Mouse (Mus musculus): ENCODE results near the gene Rgs3. TPM values are rescaled to one million over a fixed set of nuclear protein-coding genes. Genes with fewer than 3 reads are reported as not detected.

Rgs3 gene
- total and polyA plus RNA-seq, 3 experiments = 28.2 to 39.5 (median 31.5) TPM

DNA sequence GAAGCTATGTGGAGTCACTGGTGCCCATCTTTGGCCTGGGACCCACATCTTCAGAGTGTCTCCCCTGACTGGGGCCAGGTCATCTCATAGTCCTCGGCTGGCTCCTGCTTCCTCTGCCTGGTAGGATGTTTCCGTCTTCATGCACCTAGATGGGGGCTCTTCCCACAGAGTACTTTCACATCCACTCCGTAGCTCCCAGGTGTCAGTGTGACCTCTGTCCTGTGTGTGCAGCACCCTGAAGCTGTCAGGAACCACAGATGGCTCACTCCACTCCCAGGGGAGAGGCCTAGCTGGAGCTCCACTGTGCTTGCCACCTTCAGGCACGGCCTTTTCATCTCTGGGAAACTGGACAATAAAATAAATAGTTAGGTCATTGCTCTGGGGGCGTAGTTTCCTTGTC is 128.5 kb downstream of the Rgs3 start:
- no peak for DNase-seq

DNA sequence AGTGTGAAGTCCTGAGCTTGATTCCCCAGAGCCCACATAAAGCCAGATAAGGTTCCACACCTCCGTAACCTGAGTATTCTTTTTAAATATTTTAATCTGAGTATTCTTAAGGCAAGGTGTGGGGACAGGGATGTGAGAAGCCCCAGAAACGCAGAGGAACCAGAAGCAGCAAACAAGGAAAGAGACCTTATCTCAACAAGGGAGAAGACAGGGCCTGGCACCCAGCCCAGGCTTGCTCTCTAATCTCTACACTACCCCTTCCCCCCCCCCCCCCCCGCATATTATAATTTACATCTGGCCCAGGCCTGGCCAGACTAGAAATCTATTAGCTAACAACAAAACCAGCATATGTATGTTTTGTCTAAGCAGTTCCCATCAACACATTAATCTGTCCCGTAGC is 131.3 kb downstream of the Rgs3 start:
- no peak for DNase-seq

DNA sequence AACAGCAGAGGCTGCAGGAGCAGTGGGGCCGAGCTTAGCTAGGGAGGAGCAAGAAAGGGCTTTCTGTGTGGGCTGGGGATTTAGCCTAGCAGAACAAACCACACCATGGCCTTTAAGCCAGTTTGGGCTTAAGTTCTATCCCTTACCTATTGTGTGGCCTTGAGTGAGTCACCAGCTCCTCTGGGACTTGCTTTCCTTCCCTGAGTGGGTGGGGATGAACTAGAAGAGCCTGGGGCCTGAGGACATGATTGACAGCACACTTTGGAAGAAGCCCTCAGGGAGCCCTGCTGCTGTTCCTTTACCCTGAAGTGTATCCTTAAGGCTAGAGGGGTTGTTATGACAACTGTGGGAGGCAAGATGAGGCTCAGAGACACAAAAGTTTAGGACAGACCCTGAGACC is 132.0 kb downstream of the Rgs3 start:
- peak; percentile 50 for DNase-seq

DNA sequence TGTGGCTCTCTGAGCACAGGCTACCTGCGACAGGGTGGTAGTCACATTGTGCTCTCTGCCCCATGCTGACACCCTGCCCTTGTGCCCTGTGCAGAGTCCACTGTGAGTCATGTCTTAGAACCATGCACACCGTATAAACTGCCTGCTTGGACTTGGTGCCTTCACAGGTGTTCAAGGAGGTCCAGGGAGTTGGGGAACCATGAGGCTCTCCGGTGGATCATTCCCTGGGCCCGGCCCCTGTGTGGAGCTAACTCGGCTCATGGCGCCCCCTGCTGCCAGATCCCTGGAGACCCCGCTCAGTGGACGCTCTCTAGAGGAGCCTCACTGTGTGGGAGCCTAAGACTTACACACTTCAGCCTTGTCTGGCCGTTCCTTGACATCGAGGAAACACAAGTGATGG is 134.2 kb downstream of the Rgs3 start:
- peak; percentile 46 for DNase-seq

DNA sequence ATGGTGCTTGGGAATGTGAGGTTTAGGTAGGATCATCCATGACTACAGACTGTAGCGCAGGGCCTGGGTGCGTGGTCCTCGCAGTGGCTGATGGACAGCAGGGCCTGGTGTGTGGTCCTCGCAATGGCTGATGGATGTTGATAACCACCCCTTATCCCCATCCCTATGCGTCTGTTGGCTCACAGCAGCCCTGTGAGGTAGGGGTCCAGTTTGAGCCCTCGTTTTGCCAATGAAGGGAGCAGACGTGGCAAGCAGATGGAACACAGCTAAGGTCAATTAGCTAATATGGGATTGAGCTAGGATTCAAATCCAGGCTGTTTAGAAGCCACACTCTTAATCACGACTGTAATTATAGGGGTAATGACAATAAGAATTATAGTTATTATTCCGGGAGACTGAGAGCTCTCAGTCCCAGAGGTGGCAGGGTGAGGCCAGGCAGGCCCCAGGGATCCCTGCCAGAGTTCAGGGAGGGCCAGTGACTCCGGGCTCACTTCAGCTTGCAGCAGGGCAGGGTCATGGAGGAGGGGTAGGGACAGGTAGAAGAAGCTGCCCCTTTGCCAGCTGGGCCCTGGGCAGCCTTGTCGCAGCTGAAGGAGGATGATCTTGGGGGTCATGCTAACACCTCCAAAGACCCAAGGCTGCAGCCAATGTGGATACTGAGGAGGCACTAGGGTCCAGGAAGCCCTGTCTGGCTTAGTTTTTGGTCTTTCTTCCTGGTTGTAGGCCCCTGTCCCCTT is 135.2 kb downstream of the Rgs3 start:
- DNase-seq = no peak

DNA sequence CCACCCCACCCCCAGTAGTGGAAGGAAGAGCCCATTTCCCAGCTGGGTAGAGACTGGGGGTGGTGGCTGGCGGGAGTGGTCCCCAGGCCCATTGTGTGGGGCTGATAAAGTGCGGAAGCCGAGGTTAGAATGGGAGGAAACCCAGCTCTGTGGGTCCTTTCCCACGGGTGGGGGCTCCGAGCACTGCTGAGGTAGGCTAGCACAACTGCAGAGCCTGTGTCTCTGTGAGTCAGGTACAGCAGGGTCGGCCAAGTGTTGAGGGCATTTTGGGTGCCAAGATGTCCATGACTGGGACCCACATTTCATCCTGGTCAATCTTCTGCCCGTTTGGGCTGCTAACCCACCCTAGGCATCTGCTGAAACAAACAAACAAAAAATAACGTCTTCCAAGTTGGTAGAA is 135.9 kb downstream of the Rgs3 start:
- no peak for DNase-seq

GRCm38 (mm10) chr4:62695946-62696345 is 136.3 kb downstream of the Rgs3 start:
- DNase-seq = peak; percentile 59

- DNase-seq = peak; percentile 74
Observed at GRCm38 (mm10) chr4:62696699-62697404, 137.2 kb downstream of the Rgs3 start.

DNA sequence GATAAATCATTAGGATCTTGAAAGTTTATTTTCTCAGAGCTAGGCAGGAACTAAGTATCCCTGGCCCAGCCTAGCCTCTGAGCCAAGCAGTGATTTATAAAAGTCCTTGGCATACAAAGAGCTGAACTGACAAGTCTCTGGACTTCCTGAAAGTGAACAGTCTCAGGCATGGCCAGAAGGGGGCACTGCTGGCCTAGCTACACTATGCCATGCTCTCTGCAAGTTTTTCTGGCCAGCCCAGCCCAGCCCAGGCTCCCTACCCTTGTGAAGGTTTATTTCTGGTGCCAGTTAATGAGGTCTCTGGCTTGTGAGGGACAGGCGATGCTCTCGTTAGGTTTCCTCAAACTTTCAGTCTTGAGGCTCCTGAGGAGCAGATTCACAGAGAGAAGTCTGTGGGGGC is 137.8 kb downstream of the Rgs3 start:
- DNase-seq = peak; percentile 94

GRCm38 (mm10) chr4:62698521-62698920 is 138.9 kb downstream of the Rgs3 start:
- no peak for DNase-seq

DNA sequence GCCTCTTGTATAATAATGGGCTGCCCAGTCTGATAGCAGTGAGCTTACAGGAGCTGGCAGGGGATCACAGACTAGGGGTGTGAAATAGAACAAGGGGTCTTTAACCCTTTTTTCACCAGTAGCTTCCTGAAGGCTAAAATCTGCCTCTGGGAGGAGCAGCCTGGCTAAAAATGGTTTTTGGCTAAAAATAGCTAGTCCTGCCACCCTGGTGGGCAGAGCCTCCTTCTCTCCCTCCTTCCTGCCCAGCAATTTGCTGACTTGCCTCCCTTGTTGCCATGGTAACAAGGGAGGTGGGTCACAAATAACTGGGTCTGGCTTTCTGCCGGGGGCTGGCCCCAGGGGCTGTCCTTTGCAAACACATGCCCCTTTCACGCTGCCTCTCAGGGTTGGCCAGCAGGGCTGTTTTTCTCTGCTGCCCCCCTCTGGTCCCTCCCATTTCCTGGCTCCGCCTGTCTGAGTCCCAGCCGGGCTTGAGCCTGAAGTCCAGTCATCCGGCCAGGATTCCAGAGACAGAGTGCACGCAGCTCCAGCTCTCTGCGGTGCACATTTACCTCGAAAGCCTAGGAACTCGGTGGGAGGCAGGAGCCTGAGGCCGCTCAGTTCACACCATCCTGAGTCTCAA is 139.7 kb downstream of the Rgs3 start:
- DNase-seq = peak; percentile 96

GRCm38 (mm10) chr4:62700426-62700825 is 140.8 kb downstream of the Rgs3 start:
- peak; percentile 49 for DNase-seq

DNA sequence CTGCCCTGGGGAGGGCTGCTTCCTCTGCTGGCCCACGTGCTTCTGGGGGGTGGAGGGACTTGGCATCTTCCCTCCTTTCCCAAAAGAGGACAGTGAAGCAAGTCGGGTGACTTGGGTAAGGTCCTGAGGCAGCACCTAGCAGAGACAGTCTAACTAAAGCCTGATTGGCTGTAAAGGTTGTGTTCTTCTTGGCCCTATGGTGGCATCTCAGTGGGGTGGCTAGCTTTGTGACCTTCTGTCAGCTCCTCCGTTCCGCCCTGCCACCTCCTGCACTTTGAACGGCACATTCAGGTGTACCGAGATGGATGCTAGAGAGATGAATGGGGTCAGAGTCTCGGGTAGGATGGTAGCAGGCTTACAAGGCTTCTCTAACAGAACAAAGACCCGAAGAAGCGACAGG is 143.5 kb downstream of the Rgs3 start:
- DNase-seq = no peak

DNA sequence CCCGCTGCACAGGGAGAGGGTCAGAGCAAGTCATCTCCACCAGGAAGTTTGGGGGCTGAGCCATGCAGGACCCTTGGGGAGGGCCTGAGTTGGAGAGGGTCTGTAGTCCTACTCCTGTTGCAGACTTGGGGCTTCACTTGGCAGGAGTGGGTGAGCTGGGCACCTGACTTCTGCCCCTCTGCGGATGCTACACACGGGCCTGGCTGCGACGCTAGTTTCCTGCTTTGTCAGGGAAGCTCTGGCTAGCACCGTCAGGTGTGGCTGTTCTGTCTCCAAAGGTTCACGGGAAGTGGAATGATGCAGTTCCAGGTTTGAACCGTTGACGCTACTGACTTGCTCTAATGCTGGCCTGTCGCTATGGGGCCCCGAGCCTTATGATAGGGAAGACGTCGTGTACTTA is 144.6 kb downstream of the Rgs3 start:
- no peak for DNase-seq

DNA sequence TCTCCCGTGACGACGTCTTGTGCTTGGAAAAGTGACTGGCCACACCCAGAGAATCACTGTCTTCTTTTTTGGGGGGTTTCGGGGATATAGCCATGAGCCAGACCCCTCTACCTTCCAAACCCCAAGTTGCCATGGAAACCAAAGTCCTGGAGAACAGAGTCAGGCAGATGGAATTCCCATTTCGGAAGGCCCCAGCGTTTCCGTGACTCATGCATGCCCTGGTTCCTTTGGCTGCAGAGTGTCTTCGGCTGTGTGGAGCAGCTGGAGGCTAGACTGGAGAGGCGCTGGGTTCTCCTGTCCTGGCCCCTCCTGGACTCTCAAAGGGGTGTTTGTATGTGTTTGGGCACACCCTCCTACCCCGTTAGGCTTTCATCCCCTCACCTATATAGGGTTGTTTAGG is 145.4 kb downstream of the Rgs3 start:
- DNase-seq = no peak

DNA sequence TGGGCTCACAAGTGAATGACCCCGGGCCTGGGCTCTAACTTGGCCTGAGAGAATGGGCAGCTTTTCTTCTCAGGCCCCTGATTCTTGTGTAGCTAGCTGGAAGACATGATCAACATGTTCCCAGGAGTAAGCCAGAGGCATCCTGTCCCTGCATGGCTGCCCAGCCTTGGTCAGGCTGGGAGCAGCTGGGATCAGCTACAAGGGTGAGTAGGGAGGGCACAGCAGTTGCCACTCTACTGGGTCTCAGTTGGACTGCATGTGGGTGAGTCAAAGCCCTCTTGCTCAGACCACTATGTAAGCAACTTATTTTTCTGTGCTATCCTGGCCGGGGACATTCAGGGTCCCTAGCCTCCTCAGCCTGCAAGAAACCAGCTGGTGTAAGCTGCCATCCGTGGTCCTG is 146.1 kb downstream of the Rgs3 start:
- no peak for DNase-seq

GRCm38 (mm10) chr4:62708084-62708483 is 148.4 kb downstream of the Rgs3 start:
- DNase-seq = no peak

DNA sequence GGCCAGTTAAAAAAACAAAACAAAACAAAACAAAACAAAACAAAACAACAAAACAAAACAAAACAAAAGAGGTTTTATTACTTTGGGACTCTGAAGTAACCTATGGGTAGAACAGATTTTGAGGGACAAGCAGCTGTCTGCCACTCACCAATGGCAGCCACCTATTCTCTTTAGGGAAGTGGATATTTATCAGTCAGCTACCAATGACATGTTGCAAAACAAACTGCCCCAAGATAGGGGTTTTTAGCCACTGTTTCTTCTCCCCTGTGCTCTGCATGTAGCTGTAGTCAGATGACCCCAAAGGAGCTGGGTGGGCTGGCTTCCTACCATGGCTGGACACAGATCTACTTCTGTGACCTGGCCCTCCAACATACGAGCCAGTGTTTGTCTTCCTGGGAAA is 149.3 kb downstream of the Rgs3 start:
- DNase-seq = no peak

GRCm38 (mm10) chr4:62709448-62709847 is 149.8 kb downstream of the Rgs3 start:
- no peak for DNase-seq

- DNase-seq = no peak
Observed at GRCm38 (mm10) chr4:62711159-62711558, 151.5 kb downstream of the Rgs3 start.

DNA sequence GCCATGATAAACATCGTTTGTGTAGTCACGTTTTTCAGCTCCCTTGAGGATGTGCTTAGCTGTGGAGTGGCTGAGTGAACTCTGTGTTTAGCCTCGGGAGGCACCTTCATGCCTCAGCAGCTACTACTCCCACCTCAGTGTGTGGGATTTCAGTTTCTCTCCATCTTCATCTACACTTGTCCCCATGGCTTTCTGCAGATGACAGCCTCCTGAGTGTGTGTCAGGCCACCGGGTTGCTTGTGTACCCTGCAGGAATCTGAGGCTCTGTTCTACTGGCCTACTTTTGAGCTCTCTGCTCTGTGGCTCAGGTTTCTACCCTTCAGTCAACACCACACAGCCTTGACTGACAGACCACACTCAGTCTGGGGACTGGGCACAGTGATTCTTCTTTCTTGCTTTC is 151.9 kb downstream of the Rgs3 start:
- no peak for DNase-seq

DNA sequence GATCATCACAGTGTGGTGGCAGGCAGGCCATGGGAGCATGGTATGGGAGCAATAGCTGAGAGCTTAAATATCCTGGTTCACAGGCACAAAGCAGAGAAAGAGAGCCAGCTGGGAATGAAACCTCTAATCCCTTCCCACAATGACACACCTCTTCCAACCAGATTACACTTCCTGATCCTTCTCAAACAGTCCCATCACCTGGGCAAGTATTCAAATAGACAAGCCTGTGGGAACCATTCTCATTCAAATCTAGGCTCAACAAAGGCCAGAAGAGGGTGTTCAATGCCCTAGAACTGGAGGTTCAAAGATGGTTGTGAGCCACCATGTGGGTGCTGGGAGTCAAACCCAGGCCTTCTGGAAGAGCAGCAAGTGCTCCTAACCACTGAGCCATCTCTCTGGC is 161.2 kb downstream of the Rgs3 start:
- no peak for DNase-seq

- peak; percentile 61 for DNase-seq
Observed at GRCm38 (mm10) chr4:62722021-62722426, 162.4 kb downstream of the Rgs3 start.
